Mouse (Mus musculus): Measurements from ENCODE around the gene Gsdmc3. TPM values are rescaled to one million over a fixed set of nuclear protein-coding genes. Genes with fewer than 3 reads are reported as not detected.

Gene Gsdmc3
- not detected for total RNA-seq (2023)

DNA sequence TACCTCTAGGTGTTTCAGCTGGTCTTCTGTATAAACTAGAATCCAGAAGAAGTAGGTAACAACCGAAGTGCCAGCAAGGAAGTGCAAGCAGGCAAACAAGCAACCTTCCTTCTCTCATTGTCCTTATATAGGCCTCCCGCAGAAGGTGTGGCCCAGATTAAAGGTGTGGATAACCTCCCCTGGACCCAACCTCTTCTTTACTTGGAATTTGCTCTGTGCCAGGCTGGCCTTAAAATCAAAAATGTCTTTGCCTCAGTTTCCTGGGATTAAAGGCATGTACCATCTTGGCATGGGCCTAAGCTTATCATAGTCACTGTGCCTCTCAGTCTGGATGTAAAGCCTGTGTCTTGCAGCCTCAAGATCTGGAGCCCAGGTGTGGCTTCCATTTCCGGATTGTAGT lies at the start of gene Gsdmc3:
Gene Gsdmc3 (minus strand): TSS at position 101 of the 400 bp plus-strand sequence.

GRCm38 (mm10) chr15:63912197-63912596 lies 33.8 kb upstream of the Gsdmc3 start, which contains the start of gene Gsdmc4:
Gsdmc4 (minus strand) TSS chr15:63912297.

Other genes starting within 250 kb of the Gsdmc3 start
- gene Gsdmc2, start 33.4 kb downstream of the Gsdmc3 start, total RNA-seq (2023): under 1 TPM in 1 of 2 experiments, not detected in 1; 0.35 TPM
- under 1 TPM in 1 of 2 experiments, not detected in 1; 0.71 TPM for gene Gsdmc4, start 33.7 kb upstream of the Gsdmc3 start, total RNA-seq (2023)
- gene Fam49b, start 181.9 kb upstream of the Gsdmc3 start, total RNA-seq (2023): 100 to 1,000 TPM; 277 to 281 TPM

Measured in B cell, adult 67 days (primary cell).